Mouse (Mus musculus) embryonic facial prominence, embryonic 10.5 days (tissue): ENCODE measurements around the gene Sphk1. TPM values are rescaled to one million over a fixed set of nuclear protein-coding genes. Genes with fewer than 3 reads are reported as not detected.
A peak's percentile ranks its signal among the peaks of the same experiment; 100 is the strongest.
"Not testable (repeated sequence)": the region's sequence is repeated elsewhere in the genome, so short reads cannot be mapped to it uniquely, and the experiment has no call there.

ENCODE experiments used
- DNase-seq: peaks from one replicate; pipeline ENCODE4 v3.0.0-alpha.2; 2017; ENCODE audit warnings: low spot score
- H3K27ac ChIP-seq: fragments of 300-500 bp; sonication (generic); replicated peaks from 2 replicates; pipeline ENCODE4 v1.5.1; 2016; ENCODE audit warnings: mild to moderate bottlenecking
- H3K27me3 ChIP-seq: fragments of 300-500 bp; sonication (generic); replicated peaks from 2 replicates; pipeline ENCODE4 v1.6.1; 2016; ENCODE audit warnings: low read depth, mild to moderate bottlenecking; ENCODE audit not compliant: poor library complexity, severe bottlenecking
- H3K36me3 ChIP-seq: fragments of 300-500 bp; sonication (generic); replicated peaks from 2 replicates; pipeline ENCODE4 v1.6.1; 2016; ENCODE audit warnings: mild to moderate bottlenecking, moderate library complexity
- H3K4me1 ChIP-seq: fragments of 300-500 bp; sonication (generic); 2 replicates; pipeline ENCODE4 v1.6.1; 2016
- H3K4me3 ChIP-seq: fragments of 300-500 bp; sonication (generic); 2 replicates; pipeline ENCODE4 v1.5.1; 2016; ENCODE audit warnings: mild to moderate bottlenecking, moderate library complexity
- H3K9me3 ChIP-seq: fragments of 300-500 bp; sonication (generic); 2 replicates; pipeline ENCODE4 v1.6.1; 2016; ENCODE audit warnings: mild to moderate bottlenecking
- WGBS: fragments of 180-500 bp; shearing (Covaris S2); methylation state at CpG from one replicate; pipeline ENCODE4 v1.1.7; 2016; 5-methylcytosine and 5-hydroxymethylcytosine counted together
- polyA plus RNA-seq: library from polyadenylated mRNA; unstranded; fragments of >200 nt; fragmentation: Nextera tagmentation; extraction: Ambion mirVana; gene quantifications from 2 replicates; pipeline ENCODE4 v1.2.1, GENCODE M21; 2016

Sphk1 gene
- polyA plus RNA-seq = 5.9 and 6.5 TPM in 2 replicates

GRCm38 (mm10) chr11:116530187-116531147 is at the start of gene Sphk1:
Gene Sphk1, plus strand, starts transcription at chr11:116530925.
- H3K4me3 ChIP-seq = peak within 1 kb of the TSS; percentile 64
- H3K27me3 ChIP-seq = peaks cover 68% of the 10 kb centered on the region
- H3K9me3 ChIP-seq = no peaks in the 10 kb centered on the region
- peaks cover 51% of the 10 kb centered on the region for H3K4me1 ChIP-seq
- H3K27ac ChIP-seq = peak within 1 kb of the TSS; percentile 81
- WGBS = 15% methylated on average over 11 of the region's 11 CpGs
- DNase-seq = peak; percentile 71
- no peaks in the 10 kb centered on the region for H3K36me3 ChIP-seq

- Histone ChIP-seq H3K27ac (no peak overlapping the region), H3K27me3 (no peaks in the 10 kb centered on the region), H3K36me3 (peaks cover 100% of the 10 kb centered on the region), H3K4me1 (peaks cover 20% of the 10 kb centered on the region), H3K9me3 (0 out of 2 replicates have a peak, but pooled peaks cover 3% of the 10 kb centered on the region), H3K4me3 (no peak overlapping the region)
- WGBS = 97% methylated on average over 8 of the region's 8 CpGs
- no peak for DNase-seq
These were observed 49.8 kb upstream of the Sphk1 start for GRCm38 (mm10) chr11:116480975-116481374.

GRCm38 (mm10) chr11:116481776-116482175 is 48.9 kb upstream of the Sphk1 start:
- 81% methylated on average over 7 of the region's 7 CpGs for WGBS
- Histone ChIP-seq H3K36me3 (peaks cover 100% of the 10 kb centered on the region), H3K4me1 (peaks cover 20% of the 10 kb centered on the region), H3K27me3 (no peaks in the 10 kb centered on the region), H3K27ac (no peak overlapping the region), H3K9me3 (0 out of 2 replicates have a peak, but pooled peaks cover 3% of the 10 kb centered on the region), H3K4me3 (no peak overlapping the region)
- no peak for DNase-seq

GRCm38 (mm10) chr11:116484261-116484660 is 46.5 kb upstream of the Sphk1 start:
- 0 out of 2 replicates have a peak, but pooled peaks cover 5% of the 10 kb centered on the region for H3K9me3 ChIP-seq
- 93% methylated on average over 8 of the region's 8 CpGs for WGBS
- H3K36me3 ChIP-seq = peaks cover 96% of the 10 kb centered on the region
- H3K27me3 ChIP-seq = no peaks in the 10 kb centered on the region
- DNase-seq = no peak
- no peak overlapping the region for H3K4me3 ChIP-seq
- no peak overlapping the region for H3K27ac ChIP-seq
- H3K4me1 ChIP-seq = peaks cover 17% of the 10 kb centered on the region

GRCm38 (mm10) chr11:116488207-116488606 is 42.5 kb upstream of the Sphk1 start:
- Histone ChIP-seq H3K9me3 (0 out of 2 replicates have a peak, but pooled peaks cover 2% of the 10 kb centered on the region), H3K27me3 (no peaks in the 10 kb centered on the region), H3K4me1 (peaks cover 11% of the 10 kb centered on the region), H3K36me3 (peaks cover 56% of the 10 kb centered on the region), H3K4me3 (no peak overlapping the region), H3K27ac (no peak overlapping the region)
- DNase-seq = no peak

GRCm38 (mm10) chr11:116488693-116489375 is 41.9 kb upstream of the Sphk1 start:
- WGBS = 78% methylated on average over 14 of the region's 14 CpGs

DNA sequence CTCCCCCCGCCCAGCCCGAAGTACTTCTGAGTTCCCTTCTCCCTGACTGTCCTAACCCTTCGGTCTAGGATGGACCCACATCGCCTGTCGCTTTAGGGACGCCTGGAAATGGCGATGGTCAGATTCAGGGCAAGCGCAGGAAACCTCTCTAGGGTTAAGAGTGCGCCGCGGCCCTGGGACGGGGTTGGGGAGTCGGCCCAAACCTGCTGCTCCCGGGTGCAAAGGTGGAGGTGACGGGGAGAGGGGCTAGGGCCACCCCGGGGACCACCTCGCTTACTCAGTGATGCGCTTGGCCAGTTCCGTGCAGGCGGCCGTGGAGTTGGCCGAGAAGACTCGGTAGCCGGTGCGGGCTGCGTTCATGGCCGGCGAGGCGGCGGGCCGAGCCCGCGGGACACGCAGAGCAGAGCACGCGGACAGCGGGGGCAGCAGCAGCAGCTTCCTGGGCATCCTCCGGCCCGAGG is 40.9 kb upstream of the Sphk1 start:
- Histone ChIP-seq H3K9me3 (0 out of 2 replicates have a peak, but pooled peaks cover 2% of the 10 kb centered on the region), H3K27me3 (no peaks in the 10 kb centered on the region), H3K27ac (peak overlapping the region; percentile 97), H3K36me3 (peaks cover 40% of the 10 kb centered on the region), H3K4me3 (peak overlapping the region; percentile 78), H3K4me1 (peaks cover 21% of the 10 kb centered on the region)
- under 1% methylated on average over 39 of the region's 39 CpGs for WGBS
- DNase-seq = no peak

More at GRCm38 (mm10) chr11:116488693-116489375, 41.9 kb upstream of the Sphk1 start:
- Histone ChIP-seq H3K27ac (peak overlapping the region; percentile 97; the same call in 1 of the 2 replicates), H3K4me1 (peaks cover 12% of the 10 kb centered on the region), H3K9me3 (0 out of 2 replicates have a peak, but pooled peaks cover 2% of the 10 kb centered on the region), H3K36me3 (peaks cover 50% of the 10 kb centered on the region), H3K4me3 (peak overlapping the region; percentile 78), H3K27me3 (no peaks in the 10 kb centered on the region)
- no peak for DNase-seq

DNA sequence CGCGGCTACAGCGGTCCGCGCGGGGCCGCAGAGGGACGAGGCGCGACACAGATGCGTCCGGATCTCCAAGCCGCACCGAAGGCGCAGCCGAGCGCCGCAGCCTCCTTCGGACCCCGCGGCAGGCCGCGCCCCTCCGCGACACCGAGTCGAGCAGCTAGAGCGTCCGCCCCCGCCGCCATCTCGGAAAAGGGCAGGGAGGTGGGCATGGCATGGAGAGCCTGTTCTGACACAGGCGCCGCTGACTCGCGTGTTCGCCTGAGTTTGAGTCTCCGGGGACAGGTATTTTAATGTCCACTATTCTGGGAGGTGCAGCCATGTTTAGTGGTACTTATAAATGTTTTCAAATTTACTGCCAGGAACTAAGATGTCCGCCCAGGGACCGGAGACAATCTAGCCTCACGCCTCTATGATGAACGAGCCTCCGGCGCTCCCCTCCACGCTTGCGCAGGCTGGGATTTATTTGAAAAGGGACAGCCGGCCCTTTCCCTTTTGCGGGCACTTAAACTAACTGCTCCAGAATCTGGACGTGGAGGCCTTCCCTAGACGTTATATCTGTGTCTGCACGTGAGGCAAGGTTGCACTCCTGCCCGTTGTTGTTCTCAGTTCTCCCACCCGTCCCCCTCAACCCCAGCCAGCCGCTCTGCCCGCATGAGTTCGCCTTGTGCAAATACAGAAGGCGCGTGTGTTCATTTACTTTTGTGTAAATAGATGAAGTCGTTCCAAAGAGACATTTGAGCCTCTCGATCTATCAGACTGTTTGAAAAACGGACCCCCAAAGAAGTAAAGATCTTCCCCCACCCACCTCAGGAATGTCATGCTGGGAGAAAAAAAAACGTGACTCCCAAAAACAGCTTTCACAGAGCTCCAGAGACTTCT is 40.3 kb upstream of the Sphk1 start:
- under 1% methylated on average over 62 of the region's 62 CpGs for WGBS
- Histone ChIP-seq H3K9me3 (0 out of 2 replicates have a peak, but pooled peaks cover 2% of the 10 kb centered on the region), H3K36me3 (peaks cover 34% of the 10 kb centered on the region), H3K27ac (peak overlapping the region; percentile 97), H3K4me3 (peak overlapping the region; percentile 78), H3K4me1 (peaks cover 26% of the 10 kb centered on the region), H3K27me3 (no peaks in the 10 kb centered on the region)
- DNase-seq = peak; percentile 93

DNA sequence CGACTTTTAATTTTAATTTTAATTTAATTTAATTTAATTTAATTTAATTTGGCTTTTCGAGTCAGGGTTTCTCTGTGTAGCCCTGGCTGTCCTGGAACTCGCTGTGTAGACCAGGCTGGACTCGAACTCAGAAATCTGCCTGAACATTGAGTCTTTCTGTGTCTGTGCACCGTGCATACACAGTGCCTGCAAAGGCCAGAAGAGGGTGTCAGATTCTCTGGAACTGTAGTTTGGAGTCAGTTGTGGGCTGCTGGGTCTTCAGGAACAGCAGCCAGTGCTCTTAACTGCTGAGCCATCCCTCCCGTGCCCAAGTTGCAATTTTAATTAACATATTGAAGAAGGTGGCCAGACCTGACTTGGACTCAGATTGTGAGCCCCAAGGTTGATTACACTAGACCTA is 39.4 kb upstream of the Sphk1 start:
- H3K27ac ChIP-seq = peak overlapping the region; percentile 97; the same call in 1 of the 2 replicates
- WGBS = 70% methylated on average over 6 of the region's 6 CpGs
- H3K4me1 ChIP-seq = peaks cover 26% of the 10 kb centered on the region
- no peak for DNase-seq
- peak overlapping the region; percentile 78 for H3K4me3 ChIP-seq
- no peaks in the 10 kb centered on the region for H3K27me3 ChIP-seq
- H3K36me3 ChIP-seq = peaks cover 25% of the 10 kb centered on the region
- 0 out of 2 replicates have a peak, but pooled peaks cover 2% of the 10 kb centered on the region for H3K9me3 ChIP-seq

DNA sequence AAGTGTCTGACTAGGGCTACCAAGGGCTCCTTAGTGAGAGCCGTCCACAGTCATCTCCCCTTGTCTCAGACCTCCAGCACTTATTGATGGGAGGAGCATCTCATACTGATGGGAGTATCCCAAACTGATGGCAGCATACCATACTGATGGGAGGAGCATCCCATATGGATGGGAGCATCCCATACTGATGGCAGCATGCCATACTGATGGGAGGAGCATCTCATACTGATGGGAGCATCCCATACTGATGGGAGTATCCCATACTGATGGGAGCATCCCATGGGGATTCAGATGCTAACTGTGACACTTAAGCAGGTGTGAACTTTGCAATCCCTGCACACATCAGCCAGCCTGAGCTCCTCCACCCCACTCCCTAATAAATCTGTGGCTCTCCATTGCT is 38.2 kb upstream of the Sphk1 start:
- H3K4me3 ChIP-seq, H3K9me3 ChIP-seq, DNase-seq, H3K27ac ChIP-seq, H3K27me3 ChIP-seq: not testable (repeated sequence)
- 83% methylated on average over 1 of the region's 1 CpGs for WGBS
- H3K4me1 ChIP-seq = peaks cover 26% of the 10 kb centered on the region
- peaks cover 13% of the 10 kb centered on the region for H3K36me3 ChIP-seq

DNA sequence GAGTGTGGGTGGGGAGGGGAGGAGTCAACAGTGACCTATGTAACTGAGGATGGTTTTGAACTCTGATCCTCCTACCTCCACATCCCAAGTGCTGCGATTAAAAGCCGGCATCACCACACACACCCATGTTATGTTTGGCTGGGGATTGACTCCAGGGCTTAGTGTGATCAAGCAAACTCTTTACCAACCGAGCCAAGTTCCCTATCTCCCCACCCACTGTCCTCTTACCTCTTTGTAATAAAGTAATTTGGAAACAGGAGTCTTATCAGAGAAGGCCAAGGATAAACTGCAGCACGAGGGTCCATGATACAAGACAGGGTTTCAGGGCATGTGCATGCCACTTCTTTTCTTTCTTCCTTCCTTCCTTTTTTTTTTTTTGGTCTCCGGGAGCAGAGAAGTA is 37.5 kb upstream of the Sphk1 start:
- 0 out of 2 replicates have a peak, but pooled peaks cover 2% of the 10 kb centered on the region for H3K9me3 ChIP-seq
- DNase-seq = no peak
- WGBS = 86% methylated on average over 5 of the region's 5 CpGs

More for the DNA sequence above, 37.5 kb upstream of the Sphk1 start:
- Histone ChIP-seq H3K4me3 (peak overlapping the region; percentile 13; the same call in 1 of the 2 replicates), H3K27me3 (no peaks in the 10 kb centered on the region), H3K27ac (no peak overlapping the region), H3K4me1 (peaks cover 26% of the 10 kb centered on the region), H3K36me3 (peaks cover 7% of the 10 kb centered on the region)
